8 mouse cellular contexts compared by ENCODE assay signal in the genomic region with DNA sequence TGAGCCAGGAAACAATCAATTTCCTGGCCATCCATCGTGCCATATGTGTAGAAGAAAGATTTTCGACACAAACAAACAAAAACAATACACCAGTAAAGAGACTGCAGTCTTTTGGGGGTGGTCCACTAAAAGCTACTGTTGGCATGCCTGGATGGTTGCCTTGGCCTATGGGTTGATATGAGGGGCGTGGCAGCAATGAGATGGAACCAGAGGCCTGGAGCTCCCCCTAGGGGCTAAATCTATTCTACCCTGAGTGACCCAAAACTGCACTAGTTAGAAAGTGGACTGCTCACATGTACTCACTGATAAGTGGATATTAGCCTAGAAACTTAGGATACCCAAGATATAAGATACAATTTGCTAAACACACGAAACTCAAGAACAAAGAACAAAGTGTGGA.
DNase-seq lines count a peak whose midpoint lies in the region; ATAC-seq lines count a peak whose summit lies in the region.

No protein-coding gene starts in this region.

- ATAC-seq in cerebellum, adult (ENCODE audit: insufficient number of reproducible peaks, low FRiP score, low TSS enrichment) = no peak

- DNase-seq in cerebellum, adult 18-20 months = peak; percentile 19 to 21
- peak; percentile 69 to 81 for DNase-seq in CD8-positive naive resting alpha-beta T cell, adult 2 months (ENCODE audit: low read depth in 2 of 2, low spot score in 2 of 2)
- DNase-seq in brain, adult 2 months (ENCODE audit: low read depth, low spot score) = peak; percentile 50
- DNase-seq in gastrocnemius, adult 8-10 months (ENCODE audit: low spot score in 2 of 2) = peak; percentile 12 to 24
- DNase-seq in layer of hippocampus, adult 8-10 months (ENCODE audit: low spot score in 2 of 2) = peak; percentile 8 to 51
- peak; percentile 78 for DNase-seq in lung, postnatal 25 days (ENCODE audit: low spot score)
- DNase-seq in thymus, postnatal 0 days (ENCODE audit: low spot score) = peak; percentile 75

Comparison
In these comparisons a context has a peak if more than half of its experiments do, and no peak if none do; other contexts are left out.
1. DNase-seq: peak in every context shown above with its lines; median percentile 78 in lung, postnatal 25 days; 75 in CD8-positive naive resting alpha-beta T cell, adult 2 months; 75 in thymus, postnatal 0 days; 50 in brain, adult 2 months; 30 in layer of hippocampus, adult 8-10 months; 20 in cerebellum, adult 18-20 months; 18 in gastrocnemius, adult 8-10 months.